Mouse (Mus musculus): Measurements from ENCODE around the gene Gatd1.

DNA sequence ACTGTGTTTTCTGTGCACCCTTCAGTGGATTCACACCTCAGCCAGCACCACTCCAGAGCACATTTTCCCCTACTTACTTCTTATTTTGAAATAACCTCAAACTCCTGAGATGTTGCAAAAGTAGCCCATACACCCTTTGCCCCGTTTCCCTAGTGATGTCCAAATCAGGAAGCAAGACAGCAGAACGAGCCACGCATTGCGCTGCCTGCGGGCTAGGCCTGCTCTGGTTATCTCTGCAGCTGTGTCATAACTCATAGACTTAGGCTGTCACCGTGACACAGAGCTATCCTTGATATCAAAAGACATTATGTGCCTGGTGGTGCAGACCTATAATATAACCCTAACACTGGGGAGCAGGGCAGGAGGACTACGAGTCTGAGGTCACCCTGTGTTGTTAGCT lies 19.8 kb downstream of the Gatd1 start:
- TF ChIP-seq CTCF (IDR thresholded peaks at IDR 0.05; ENCODE audit: control insufficient read depth, insufficient read depth, low read length) (no peak), POLR2A (IDR thresholded peaks at IDR 0.05; ENCODE audit: borderline replicate concordance, control insufficient read depth, low read depth, low read length) (no peak)

Data from bone marrow, adult 2 months (tissue).